Mouse (Mus musculus): Measurements from ENCODE around the gene Fam162a.
"Not testable (repeated sequence)": the region's sequence is repeated elsewhere in the genome, so short reads cannot be mapped to it uniquely, and the experiment has no call there.

The Fam162a gene

DNA sequence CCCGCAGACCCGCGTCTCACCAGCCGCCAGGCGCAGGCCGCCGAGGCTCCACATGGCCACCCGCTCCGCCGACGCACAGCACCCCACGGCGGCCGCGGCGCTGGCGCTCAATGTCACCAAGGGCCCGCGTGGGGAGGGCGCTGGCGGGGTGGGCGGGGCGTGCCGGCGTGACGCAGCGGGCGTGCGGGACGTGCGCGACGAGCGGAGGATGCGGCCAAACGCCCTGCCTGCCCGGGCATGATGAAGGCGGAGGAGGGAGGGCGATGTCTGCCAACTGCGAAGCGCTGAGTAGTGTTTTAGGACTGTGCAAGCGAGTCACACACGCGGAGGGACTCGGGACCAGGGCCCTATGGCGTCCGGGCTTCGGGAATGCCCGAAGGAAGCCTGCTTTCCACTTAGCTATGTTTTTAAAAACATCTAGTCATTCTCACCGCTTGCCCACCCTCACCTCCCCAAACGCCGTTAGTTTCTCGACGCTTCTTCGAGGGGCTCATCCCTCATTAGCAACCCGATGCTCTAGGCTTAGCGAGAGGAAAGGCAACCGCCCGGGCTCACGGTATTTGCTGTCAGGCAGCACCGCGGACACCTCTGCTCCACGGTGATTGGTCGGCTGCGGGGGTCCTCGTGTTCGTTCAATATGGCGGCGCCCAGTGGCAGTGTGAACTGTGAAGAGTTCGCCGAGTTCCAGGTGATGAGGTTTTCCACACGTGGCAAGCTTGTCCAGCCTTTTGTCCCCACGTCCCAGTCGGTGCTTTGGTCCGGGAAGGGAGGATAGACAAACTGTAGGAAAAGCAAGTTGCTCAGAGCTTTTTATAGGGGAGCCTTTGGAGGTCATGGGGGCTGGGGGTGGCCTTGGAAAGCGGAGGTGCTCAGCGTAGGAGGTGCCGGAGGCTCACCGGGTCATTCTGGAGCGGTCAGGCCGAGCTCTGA is at the start of gene Fam162a, which contains the start of gene Ccdc58:
Gene Fam162a, minus strand, starts transcription at position 145 of the 930 bp plus-strand sequence.
Gene Ccdc58, plus strand, starts transcription at position 236 of the 930 bp plus-strand sequence.
- peak; percentile 67 to 84 for DNase-seq (ENCODE audit: low read depth in 1 of 2, low spot score in 2 of 2)

DNA sequence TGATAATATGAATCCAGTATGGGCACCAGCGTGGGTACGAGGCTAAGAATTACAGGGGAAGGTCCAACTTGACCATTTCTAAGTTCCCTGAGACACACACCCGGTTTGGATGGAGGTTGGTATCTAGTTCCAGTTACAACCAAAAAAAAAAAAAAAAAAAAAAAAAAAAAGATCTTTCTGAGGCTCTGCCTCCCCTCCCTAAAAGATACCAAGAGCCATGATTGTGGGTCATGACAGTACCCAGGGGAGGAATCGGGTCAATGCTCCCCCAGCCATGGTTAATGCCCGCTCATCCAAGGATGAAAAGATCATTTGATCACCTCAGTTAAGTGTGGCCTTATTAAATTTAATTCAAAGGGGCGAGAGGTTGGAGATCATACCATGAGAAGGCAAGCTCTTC is 44.4 kb upstream of the Fam162a start:
- DNase-seq (ENCODE audit: low read depth in 1 of 2, low spot score in 2 of 2): not testable (repeated sequence)

DNA sequence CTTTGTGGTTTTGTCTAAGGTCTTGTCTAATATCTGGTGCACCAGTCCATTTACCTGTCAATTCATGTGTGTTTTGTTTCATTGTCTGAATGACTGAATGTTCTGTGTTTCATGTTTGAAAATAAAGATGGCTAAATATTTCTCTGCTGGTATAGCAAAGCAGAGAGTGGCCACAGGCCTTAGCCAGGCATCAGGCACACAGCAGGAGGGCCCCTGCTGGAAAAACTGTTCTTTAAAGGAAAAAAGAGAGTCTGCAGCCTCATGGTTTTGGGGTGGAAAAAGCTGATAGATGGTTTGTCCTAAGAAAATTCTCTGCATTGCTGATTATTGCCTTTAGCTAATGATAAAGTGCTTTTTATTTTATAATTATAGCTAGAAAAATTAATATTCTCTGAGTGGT is 40.1 kb upstream of the Fam162a start:
- DNase-seq (ENCODE audit: low read depth in 1 of 2, low spot score in 2 of 2): not testable (repeated sequence)

DNA sequence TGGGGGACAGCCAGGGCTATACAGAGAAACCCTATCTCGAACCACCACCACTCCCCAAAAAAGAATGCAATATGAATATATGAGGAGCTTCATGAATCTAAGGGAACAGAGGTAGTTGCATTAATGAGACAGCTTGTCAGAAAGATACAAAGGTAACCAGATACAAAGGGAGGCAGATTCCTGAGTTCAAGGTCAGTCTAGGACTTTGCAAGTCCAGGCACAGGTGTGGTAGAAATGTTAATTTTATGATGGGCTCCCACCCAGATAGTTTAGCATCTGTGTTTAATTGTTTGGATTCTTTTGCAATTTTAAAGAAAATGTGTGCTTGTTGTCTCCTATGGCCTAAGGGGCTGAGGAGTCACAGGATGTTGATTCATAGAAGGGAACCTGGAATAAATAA is 30.8 kb upstream of the Fam162a start:
- no peak for DNase-seq (ENCODE audit: low read depth in 1 of 2, low spot score in 2 of 2)

DNA sequence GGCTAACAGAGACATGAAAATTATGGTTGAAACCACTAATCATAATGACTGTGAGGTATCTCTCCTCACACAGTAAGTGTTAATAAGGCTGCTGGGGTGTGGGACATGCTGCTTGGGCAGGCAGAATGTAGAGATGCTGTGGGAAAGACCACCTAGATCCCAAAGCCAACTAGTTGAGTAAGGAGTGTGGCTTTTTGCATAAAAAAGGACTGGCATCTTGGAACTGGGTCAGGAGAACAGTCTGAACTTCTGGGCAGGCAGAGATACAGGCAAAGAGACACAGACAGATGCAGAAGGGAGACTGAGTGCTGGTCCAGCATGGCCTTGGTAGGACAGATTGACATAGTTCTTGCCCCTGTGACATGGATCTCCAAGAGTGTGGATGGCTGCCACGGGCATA is 30.1 kb upstream of the Fam162a start:
- DNase-seq (ENCODE audit: low read depth in 1 of 2, low spot score in 2 of 2): no peak

DNA sequence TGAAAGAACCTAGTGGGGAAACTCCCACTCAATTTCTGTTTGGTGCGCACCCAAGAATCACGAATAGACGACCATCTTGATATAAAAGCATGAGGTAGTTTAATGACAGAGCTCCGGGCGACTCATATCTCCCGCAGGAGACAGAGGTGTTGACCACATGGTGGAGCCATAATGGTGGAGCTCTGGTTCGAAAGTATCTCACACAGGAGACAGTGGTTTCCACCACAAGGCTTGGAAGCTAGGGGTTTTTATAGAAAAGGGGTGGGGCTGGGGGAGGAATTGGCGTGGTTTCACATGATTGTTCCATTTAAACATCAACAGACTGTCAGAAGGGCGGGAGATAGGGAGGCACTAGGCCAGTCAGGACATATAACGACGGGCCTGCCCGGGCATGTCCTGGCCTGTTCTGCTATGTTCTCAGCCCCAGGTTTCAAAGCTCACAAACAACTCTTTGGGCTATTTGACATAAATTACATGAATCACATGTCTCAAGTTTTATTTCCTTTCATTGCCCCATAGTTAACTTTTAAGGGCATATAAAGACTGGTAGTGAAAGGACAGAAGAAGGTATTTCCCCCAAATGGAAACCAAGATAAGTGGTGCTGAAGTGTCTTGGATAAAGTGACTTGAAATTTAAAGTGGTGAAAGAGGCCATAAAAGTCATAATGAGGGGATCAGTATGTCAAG is 26.6 kb upstream of the Fam162a start:
- DNase-seq (ENCODE audit: low read depth in 1 of 2, low spot score in 2 of 2): not testable (repeated sequence)

DNA sequence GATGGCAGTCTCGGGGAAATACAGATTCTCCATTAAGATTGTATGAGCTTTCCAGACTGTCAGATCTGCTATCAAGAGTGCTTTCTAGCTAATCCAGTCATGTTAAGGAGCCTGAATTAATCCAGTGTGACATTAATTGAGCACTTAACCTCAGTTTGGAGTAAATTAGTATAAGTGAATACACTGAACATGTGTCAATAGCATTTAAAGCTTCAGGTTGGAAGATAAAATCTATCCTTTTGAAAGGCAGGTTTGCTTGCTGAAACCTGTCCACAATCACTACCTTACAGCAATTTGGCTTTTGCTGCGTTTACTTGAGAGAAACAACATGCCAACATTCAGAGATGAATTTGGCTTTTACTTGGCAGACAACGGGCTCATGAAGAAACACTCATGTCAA is 22.7 kb upstream of the Fam162a start:
- DNase-seq (ENCODE audit: low read depth in 1 of 2, low spot score in 2 of 2): no peak

DNA sequence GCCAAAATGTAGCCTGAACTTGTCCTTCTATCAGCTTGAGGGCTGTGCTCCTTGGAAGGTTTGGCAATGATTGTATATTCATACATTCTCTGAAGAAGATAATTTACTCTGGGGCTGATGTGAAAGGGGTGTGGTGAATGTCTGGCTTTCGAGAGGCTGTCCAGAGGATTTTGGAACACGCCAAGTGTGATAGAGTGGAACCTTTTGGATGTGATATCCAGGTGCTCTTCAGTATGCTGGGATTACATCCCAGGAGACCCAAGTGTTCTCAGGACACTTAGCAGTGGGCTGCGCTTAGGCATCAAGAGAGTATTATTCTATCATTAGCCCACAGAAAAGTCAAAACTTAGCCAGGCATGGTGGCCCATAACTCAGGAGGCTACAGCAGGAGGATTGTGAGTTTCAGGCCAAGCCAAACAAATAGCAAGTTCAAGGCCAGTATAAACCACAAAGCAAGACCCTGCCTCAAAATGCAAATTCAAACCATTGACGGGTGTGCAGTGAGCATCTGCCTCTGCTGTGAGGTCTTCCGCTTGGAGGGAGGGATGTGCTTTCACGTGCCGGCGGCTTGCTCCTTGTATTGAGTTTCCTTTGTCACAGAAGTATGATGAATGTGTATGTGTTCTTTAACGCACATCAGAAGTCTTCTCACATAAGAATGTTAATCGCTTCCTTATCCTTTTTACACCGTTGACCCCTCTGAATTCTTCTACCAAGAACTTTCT is 19.6 kb upstream of the Fam162a start:
- no peak for DNase-seq (ENCODE audit: low read depth in 1 of 2, low spot score in 2 of 2)

DNA sequence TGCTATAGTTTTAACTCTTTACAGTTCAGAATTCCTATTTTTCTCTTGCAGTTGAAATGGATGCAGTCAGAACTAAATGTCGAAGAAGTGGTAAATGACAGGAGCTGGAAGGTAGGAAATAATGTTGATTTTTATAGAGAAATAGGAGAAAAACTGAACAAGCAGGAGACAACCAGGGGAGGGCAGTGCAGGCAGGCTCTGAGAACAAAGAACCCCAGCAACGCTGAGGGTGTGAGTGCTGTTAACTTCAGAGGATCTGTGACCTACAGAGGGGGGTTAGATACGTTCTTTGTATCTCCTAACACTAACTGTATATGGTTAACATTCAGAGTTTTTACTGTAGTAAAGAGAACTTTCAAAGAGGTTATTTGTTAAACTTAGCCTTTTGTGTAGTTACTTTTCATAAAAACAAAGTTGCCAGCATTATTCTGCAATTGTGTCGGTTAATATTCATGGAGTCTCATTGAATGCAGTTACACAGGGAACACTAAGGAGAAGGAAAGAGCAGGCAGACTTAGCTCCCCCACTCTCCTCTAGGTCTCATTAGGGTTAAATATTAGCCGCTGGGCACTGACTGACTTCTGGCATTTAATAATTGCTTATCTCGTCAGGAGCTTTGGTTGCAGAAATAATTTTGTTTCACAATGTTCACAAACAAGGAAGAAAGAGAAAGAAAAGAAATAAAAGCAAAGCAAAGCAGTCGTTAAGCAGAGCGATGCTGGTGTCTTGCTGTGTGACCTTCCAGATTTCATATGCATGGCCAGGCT is 18.6 kb upstream of the Fam162a start:
- no peak for DNase-seq (ENCODE audit: low read depth in 1 of 2, low spot score in 2 of 2)

DNA sequence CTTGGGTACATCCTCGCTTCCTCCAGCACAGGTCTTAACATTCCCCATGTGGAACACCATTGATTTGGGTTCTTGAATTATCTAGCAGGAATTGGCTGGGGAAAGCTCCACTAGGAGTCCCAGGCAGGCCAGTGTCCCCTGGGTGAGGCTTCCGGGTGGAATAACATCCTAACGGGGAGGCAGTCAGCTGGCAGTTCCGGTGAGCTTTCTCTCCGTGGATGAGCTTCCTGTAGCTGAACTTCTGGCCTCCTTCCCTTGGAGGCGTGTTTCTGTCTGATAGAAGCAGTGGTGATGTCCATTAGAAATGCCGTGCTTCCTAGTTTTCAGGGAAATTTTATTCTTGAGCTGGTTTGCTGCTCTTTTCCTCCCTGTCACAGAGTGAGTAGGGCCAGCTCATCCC is 17.7 kb upstream of the Fam162a start:
- DNase-seq (ENCODE audit: low read depth in 1 of 2, low spot score in 2 of 2): no peak

DNA sequence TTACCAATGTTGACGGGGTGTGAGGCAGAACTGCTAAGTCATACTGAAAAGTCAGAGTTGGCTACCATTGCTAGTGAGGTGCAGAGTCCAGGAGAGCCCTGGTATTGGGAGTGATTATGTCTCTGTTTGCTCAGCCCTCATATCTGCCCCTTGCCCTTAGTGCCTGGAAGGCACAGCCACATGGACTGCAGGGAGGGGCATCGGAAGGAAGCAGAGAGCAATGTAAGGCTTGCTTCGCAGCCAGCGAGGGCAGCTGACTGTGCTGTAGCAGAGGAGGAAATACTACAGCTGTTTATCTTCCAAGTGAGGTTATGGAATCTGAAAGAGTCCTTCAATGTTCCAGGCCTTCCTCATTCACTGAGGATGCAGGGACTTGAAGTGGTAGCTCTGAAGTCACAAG is 16.5 kb upstream of the Fam162a start:
- no peak for DNase-seq (ENCODE audit: low read depth in 1 of 2, low spot score in 2 of 2)

DNA sequence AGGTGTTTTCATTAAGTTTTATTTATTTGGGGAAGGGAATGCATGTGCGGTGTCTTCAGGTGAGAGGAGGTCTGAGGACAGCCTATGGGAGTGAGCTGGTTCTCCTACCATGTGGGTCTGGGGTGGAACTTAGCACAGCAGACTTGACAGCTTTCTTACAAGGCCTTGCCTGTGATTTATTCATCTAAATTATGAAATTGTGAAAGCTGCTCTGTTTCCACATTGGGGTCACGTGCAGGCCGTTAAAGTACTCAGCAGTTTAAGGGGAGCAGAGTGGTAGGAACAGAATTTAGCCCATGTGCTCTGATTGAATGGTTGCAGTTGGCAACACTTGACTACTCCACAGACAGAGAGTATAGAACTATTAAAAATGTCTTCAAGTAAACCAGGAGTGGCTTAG is 8.5 kb upstream of the Fam162a start:
- no peak for DNase-seq (ENCODE audit: low read depth in 1 of 2, low spot score in 2 of 2)

DNA sequence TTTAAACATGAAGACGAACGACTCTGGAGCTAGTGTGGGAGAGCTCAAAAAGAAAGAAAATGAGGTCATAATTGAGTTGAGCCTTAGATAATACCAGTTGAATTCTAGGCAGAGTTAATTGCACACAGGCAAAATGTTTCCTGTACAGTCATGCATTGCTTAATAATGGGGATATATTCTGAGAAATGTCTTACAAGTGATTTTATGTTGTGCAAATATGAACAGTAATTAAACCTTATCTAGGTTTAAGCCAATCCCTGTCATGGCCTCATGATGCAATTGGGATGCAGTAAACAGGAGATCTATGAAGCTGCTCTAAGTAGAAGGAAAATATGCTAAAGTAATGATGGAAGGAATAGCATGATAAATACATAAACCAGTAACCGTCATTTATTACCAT is 3.4 kb upstream of the Fam162a start:
- no peak for DNase-seq (ENCODE audit: low read depth in 1 of 2, low spot score in 2 of 2)

DNA sequence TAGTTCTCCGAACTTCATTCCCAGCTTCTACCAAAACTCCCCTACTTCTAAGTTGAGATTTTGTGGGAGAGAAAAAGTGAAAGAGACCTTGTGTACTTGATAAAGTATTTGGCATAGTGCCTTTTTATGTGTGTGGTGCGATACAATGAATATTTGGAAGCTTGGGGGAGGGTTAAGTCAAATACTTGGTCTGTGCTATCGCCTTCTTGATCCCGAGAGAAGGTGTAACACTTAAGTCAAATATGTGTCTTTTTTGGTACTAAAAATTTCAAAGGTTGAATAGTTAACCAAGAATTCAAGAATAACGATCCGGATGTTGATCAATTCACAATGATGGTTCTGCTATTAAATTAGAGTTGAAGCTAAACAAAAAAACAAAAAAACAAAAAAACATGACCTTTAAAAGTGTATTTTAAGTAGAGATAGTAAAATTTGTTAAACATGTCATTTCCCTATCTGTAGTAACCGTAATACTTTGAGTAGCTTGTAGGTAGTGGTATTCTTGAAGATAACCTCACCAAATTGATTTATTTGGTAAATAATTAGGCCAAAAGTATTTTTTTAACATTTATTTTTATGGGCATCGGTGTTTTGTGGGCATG is 1.1 kb upstream of the Fam162a start:
- DNase-seq (ENCODE audit: low read depth in 1 of 2, low spot score in 2 of 2): no peak

DNA sequence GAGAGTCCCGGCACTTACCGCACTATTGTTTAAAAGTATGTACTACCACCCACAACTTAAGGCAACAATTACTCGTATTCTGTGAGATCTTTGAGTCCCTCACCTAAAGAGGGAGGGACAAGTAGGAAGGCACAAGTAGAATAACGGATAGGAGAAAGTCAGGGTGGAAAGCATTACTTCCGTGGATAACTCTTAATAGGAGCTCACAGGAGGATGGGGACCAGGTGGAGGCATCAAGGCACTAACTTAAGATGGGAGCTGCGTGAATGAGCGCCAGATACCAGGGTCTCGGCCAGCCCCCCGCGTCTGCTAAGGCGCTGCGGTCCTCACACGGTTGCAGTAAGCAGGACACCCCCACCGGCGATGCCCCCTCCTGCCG is 334 bp downstream of the Fam162a start:
- DNase-seq (ENCODE audit: low read depth in 1 of 2, low spot score in 2 of 2): no peak

DNA sequence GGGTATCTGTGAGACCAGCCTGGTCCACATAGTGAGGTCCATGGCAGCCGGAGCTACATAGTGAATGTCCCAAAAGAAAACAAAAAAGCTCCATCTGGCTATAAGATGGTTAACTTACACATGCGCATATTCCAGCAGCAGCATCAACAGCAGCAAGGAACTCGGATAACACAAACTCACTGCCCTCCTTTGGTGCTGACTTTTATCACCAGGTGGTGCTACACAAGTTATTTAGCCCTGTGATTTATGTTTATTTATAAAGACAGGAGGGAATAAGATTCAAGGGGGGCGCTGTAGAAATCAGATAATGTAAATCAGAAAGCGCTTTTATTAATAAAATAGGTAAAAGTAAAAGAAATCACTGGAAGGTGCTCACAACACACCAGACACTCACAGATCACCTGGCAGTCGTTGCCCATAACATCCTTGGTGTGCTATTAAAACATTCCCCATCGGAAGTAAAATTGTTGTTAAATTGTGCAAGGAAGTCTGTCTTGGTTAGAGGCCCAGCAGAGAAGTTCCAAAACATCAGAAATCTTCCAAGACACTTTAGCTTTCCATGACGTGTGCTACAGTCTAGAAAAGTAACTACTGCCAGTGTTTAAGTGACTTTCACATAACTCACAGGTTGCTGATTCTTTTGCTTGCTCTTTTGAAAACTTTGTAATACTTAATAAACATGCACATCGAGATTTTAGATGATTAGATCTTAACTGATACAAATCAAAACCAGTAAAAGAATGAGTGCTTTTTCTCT is 1.4 kb downstream of the Fam162a start:
- no peak for DNase-seq (ENCODE audit: low read depth in 1 of 2, low spot score in 2 of 2)

DNA sequence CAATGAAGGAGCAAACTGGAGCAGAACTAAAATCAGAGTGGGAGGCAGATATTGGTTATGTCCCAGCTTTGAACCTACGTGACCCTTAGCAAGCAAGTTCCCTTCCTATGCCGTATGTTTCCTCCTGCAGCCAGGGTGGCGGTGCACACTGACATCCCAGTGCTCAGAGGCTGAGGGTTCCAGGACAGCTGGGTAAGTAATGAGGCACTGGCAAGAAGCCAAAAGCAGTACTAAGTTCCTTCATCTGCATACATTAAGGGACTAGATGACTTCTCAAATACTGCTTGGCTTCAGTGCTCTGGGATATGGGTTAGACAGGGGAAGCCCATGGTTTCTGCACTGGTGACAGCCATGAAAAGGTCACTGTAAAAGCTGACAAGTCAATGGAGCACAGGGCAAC is 3.0 kb downstream of the Fam162a start:
- no peak for DNase-seq (ENCODE audit: low read depth in 1 of 2, low spot score in 2 of 2)

DNA sequence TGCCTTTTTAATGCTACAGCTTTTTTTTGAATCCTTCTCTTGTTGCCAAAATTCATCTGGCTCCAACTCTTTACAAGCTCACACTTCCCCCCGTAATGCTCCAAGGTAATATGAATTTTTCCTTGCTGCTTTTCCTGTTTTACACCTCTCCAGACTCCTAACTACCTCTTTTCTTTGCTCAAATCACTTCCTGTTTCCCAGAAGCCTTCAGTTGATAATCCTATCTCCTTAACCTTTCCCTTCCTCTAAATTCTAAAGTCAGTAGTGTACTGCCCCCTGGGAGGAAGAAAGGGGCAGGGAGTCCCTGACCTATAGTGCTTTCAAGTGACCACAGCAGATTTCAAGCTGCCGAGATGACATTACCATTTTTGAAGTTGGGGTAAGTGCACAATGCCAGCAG is 3.7 kb downstream of the Fam162a start:
- DNase-seq (ENCODE audit: low read depth in 1 of 2, low spot score in 2 of 2): no peak

DNA sequence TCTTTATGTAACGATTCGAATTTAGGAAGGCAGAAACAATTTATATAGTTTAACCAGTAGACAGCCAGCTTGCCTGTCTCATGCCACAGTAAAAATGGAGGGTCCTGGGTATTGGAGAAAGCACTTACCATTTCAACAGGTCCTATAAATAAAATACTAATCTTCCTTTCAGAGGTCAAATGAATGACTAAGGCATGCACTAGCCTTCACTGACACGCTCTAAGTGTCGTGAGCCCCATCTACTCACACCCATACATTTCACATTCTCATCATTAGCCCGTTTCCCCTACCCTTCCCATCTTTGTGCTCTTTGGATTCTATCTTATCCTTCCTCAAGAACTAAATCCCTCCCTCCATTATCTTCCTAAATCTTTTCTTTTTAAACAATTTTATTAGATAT is 6.5 kb downstream of the Fam162a start:
- DNase-seq (ENCODE audit: low read depth in 1 of 2, low spot score in 2 of 2): no peak

DNA sequence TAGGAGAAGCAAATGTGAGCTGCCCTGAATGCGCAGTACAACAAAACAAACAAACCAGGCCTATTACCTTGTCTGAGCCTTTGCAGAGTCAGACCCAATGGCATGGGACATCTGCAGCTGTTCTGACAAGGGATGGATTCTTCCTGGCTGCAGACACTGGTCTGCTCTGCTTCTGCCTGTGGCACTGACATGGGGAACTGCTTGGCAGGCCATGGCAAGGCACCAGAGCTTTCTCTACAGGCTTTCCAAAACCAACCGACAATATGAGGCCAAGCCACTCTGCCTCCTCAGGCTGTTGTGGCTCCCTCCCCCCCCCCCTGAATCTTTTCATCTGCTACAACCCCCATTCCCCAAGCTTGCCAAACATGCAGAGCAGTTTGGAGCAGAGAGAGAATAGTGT is 8.1 kb downstream of the Fam162a start:
- no peak for DNase-seq (ENCODE audit: low read depth in 1 of 2, low spot score in 2 of 2)

All from monocyte, adult 2 months (primary cell).